Mouse (Mus musculus): ENCODE data around the gene Pde7b. TPM values are rescaled to one million over a fixed set of nuclear protein-coding genes. Genes with fewer than 3 reads are reported as not detected.

The Pde7b gene
- polyA plus RNA-seq, 1 experiment from 2014 or later: 3.6 TPM

- no peak for ATAC-seq (ENCODE audit: low read depth)
- no peak overlapping the region for H3K27ac ChIP-seq (ENCODE audit: low read length)
- no peaks in the 10 kb centered on the region for H3K9me3 ChIP-seq (ENCODE audit: control insufficient read depth, low read length)
- no peaks in the 10 kb centered on the region for H3K4me1 ChIP-seq (replicated peaks; ENCODE audit: control insufficient read depth, insufficient read depth, low read length)
- no peak overlapping the region for H3K9ac ChIP-seq (ENCODE audit: low read length)
- no peak overlapping the region for H3K4me2 ChIP-seq (ENCODE audit: low read depth, low read length)
- WGBS: 71% methylated on average over 9 of the region's 9 CpGs
- H3K36me3 ChIP-seq (ENCODE audit: control insufficient read depth, insufficient read depth, low read length): no peaks in the 10 kb centered on the region
- no peaks in the 10 kb centered on the region for H3K27me3 ChIP-seq (ENCODE audit: control insufficient read depth, insufficient read depth, low read depth, low read length)
- H3K4me3 ChIP-seq (ENCODE audit: low read length): no peak overlapping the region
Observed at GRCm38 (mm10) chr10:20690002-20690401, 34.9 kb downstream of the Pde7b start.

DNA sequence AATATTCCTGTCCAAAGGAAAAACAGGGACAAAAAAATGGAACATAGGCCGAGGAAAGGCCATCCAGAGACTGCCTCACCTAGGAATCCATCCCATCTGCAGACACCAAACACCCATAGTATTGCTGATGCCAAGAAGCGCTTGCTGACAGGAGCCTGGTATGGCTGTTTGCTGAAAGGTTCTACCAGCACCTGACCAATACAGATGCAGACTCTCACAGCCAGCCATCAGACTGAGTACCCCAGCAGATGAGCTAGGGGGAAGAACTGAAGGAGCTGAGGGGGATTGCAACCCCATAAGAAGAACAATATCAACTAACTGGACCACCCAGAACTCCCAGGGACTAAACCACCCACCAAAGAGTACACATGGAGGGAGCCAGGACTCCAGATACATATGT lies 40.7 kb downstream of the Pde7b start:
- Histone ChIP-seq H3K27me3 (ENCODE audit: control insufficient read depth, insufficient read depth, low read depth, low read length) (no peaks in the 10 kb centered on the region), H3K9me3 (ENCODE audit: control insufficient read depth, low read length) (0 out of 2 replicates have a peak, but pooled peaks cover 4% of the 10 kb centered on the region), H3K9ac (ENCODE audit: low read length) (no peak overlapping the region), H3K36me3 (ENCODE audit: control insufficient read depth, insufficient read depth, low read length) (no peaks in the 10 kb centered on the region), H3K27ac (ENCODE audit: low read length) (no peak overlapping the region), H3K4me2 (ENCODE audit: low read depth, low read length) (no peak overlapping the region), H3K4me3 (ENCODE audit: low read length) (no peak overlapping the region), H3K4me1 (replicated peaks; ENCODE audit: control insufficient read depth, insufficient read depth, low read length) (no peaks in the 10 kb centered on the region)
- 91% methylated on average over 2 of the region's 2 CpGs for WGBS
- no peak for ATAC-seq (ENCODE audit: low read depth)

DNA sequence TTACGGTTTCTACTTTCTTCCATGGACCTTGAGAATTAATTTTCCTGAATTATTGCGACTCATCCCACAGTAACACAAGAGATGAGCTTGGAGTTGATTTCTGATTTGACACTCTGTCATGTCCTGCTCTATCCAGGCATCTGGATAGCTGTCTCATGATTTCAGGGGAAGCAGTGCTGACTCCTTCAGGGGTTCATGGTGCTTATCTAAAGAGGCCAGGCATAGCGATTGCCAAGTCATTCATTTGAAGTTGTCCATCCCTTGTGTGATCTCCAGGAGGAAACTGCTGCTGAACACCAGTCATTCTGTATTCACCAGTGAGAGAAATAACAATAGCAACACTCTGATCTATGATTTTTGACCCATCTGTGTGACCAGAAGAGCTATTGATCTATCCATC lies 43.9 kb downstream of the Pde7b start:
- 91% methylated on average over 3 of the region's 3 CpGs for WGBS
- ATAC-seq (ENCODE audit: low read depth): no peak
- Histone ChIP-seq H3K9ac (ENCODE audit: low read length) (no peak overlapping the region), H3K9me3 (ENCODE audit: control insufficient read depth, low read length) (0 out of 2 replicates have a peak, but pooled peaks cover 4% of the 10 kb centered on the region), H3K4me1 (replicated peaks; ENCODE audit: control insufficient read depth, insufficient read depth, low read length) (no peaks in the 10 kb centered on the region), H3K36me3 (ENCODE audit: control insufficient read depth, insufficient read depth, low read length) (no peaks in the 10 kb centered on the region), H3K27me3 (ENCODE audit: control insufficient read depth, insufficient read depth, low read depth, low read length) (no peaks in the 10 kb centered on the region), H3K4me2 (ENCODE audit: low read depth, low read length) (no peak overlapping the region), H3K27ac (ENCODE audit: low read length) (no peak overlapping the region), H3K4me3 (ENCODE audit: low read length) (no peak overlapping the region)

DNA sequence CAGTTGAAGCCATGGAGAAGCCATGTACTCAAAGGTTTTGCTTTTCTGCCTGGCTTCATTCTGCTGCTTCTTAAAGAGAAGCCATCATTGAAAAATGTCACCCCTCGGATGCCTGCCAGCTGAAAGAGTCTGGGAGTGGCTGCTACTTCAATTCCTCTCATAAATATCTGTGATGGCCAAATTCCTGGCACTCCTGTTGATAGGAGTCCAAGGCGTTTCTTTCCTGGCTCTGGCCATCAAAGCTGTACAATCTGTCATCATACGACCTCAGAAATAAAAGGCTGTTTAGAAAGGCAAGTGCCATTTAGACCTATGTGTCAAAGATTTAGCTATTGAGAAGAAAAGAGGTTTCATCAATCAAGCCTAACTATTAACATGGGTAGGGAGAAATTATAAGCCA lies 49.6 kb downstream of the Pde7b start:
- H3K36me3 ChIP-seq (ENCODE audit: control insufficient read depth, insufficient read depth, low read length): no peaks in the 10 kb centered on the region
- H3K4me2 ChIP-seq (ENCODE audit: low read depth, low read length): no peak overlapping the region
- no peaks in the 10 kb centered on the region for H3K27me3 ChIP-seq (ENCODE audit: control insufficient read depth, insufficient read depth, low read depth, low read length)
- H3K9ac ChIP-seq (ENCODE audit: low read length): no peak overlapping the region
- H3K4me1 ChIP-seq (replicated peaks; ENCODE audit: control insufficient read depth, insufficient read depth, low read length): peaks cover 18% of the 10 kb centered on the region
- no peaks in the 10 kb centered on the region for H3K9me3 ChIP-seq (ENCODE audit: control insufficient read depth, low read length)
- no peak overlapping the region for H3K27ac ChIP-seq (ENCODE audit: low read length)
- 6% methylated on average over 3 of the region's 3 CpGs for WGBS
- ATAC-seq (ENCODE audit: low read depth): no peak
- H3K4me3 ChIP-seq (ENCODE audit: low read length): no peak overlapping the region

GRCm38 (mm10) chr10:20673798-20674197 lies 51.1 kb downstream of the Pde7b start:
- H3K36me3 ChIP-seq (ENCODE audit: control insufficient read depth, insufficient read depth, low read length): no peaks in the 10 kb centered on the region
- no peak overlapping the region; the same call in 1 of the 2 replicates for H3K27ac ChIP-seq (ENCODE audit: low read length)
- ATAC-seq (ENCODE audit: low read depth): no peak
- H3K4me2 ChIP-seq (ENCODE audit: low read depth, low read length): no peak overlapping the region
- 78% methylated on average over 4 of the region's 4 CpGs for WGBS
- H3K4me1 ChIP-seq (replicated peaks; ENCODE audit: control insufficient read depth, insufficient read depth, low read length): peaks cover 18% of the 10 kb centered on the region
- H3K4me3 ChIP-seq (ENCODE audit: low read length): no peak overlapping the region
- no peak overlapping the region for H3K9ac ChIP-seq (ENCODE audit: low read length)
- H3K27me3 ChIP-seq (ENCODE audit: control insufficient read depth, insufficient read depth, low read depth, low read length): no peaks in the 10 kb centered on the region
- no peaks in the 10 kb centered on the region for H3K9me3 ChIP-seq (ENCODE audit: control insufficient read depth, low read length)

- H3K27ac ChIP-seq (ENCODE audit: low read length): peak overlapping the region; percentile 46
- ATAC-seq (ENCODE audit: low read depth): 0 out of 2 replicates have a peak, but pooled peaks have one; percentile 4
- H3K4me1 ChIP-seq (replicated peaks; ENCODE audit: control insufficient read depth, insufficient read depth, low read length): peaks cover 18% of the 10 kb centered on the region
- H3K4me3 ChIP-seq (ENCODE audit: low read length): no peak overlapping the region
- H3K9me3 ChIP-seq (ENCODE audit: control insufficient read depth, low read length): no peaks in the 10 kb centered on the region
- H3K4me2 ChIP-seq (ENCODE audit: low read depth, low read length): no peak overlapping the region
- H3K36me3 ChIP-seq (ENCODE audit: control insufficient read depth, insufficient read depth, low read length): no peaks in the 10 kb centered on the region
- 51% methylated on average over 11 of the region's 11 CpGs for WGBS
- no peaks in the 10 kb centered on the region for H3K27me3 ChIP-seq (ENCODE audit: control insufficient read depth, insufficient read depth, low read depth, low read length)
- no peak overlapping the region for H3K9ac ChIP-seq (ENCODE audit: low read length)
Observed at GRCm38 (mm10) chr10:20672591-20672990, 52.3 kb downstream of the Pde7b start.

DNA sequence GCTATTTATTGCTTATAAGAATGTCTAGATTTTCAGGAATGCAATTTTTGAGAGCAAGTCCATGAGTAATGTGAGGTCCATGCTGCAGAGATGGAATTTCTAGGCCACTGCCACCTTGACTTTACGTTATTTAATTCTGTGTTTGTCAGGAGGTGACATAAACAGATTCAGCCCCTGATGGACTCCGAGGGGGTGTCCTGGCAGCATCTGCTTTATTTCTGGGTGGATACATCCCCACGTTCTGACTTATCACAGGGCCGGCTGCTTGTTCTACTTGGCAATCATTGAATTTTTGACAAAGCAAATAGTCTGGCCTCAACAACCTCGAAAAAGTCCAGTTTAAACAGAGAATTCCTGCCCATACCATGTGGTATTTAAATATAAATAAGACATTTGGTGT lies 53.3 kb downstream of the Pde7b start:
- no peak overlapping the region for H3K4me3 ChIP-seq (ENCODE audit: low read length)
- WGBS: 15% methylated on average over 5 of the region's 5 CpGs
- peak overlapping the region; percentile 69 for H3K27ac ChIP-seq (ENCODE audit: low read length)

DNA sequence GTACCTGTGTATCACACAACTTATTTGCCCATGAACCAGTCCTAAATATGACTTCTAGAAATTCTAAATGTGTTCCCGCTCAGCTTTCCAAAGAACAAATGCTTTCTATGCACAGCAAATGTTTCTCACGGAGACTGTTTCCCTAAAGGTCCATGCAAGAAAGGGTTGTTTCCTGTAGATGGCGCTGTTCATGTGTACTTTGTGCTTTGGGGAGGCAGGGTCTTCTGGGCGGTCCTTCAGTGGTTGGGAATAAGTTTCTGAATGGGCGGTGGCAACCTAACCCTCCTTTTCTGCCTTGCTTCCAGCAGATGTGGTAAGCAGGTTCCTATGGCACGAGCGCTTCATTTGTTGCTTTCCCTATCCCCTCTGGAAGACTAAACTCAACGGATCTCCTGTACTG lies 54.3 kb downstream of the Pde7b start:
- no peaks in the 10 kb centered on the region for H3K9me3 ChIP-seq (ENCODE audit: control insufficient read depth, low read length)
- H3K4me1 ChIP-seq (replicated peaks; ENCODE audit: control insufficient read depth, insufficient read depth, low read length): peaks cover 18% of the 10 kb centered on the region
- H3K27me3 ChIP-seq (ENCODE audit: control insufficient read depth, insufficient read depth, low read depth, low read length): no peaks in the 10 kb centered on the region
- H3K27ac ChIP-seq (ENCODE audit: low read length): no peak overlapping the region
- no peak overlapping the region for H3K4me3 ChIP-seq (ENCODE audit: low read length)
- H3K4me2 ChIP-seq (ENCODE audit: low read depth, low read length): no peak overlapping the region
- no peak overlapping the region for H3K9ac ChIP-seq (ENCODE audit: low read length)
- 83% methylated on average over 8 of the region's 8 CpGs for WGBS
- no peaks in the 10 kb centered on the region for H3K36me3 ChIP-seq (ENCODE audit: control insufficient read depth, insufficient read depth, low read length)
- ATAC-seq (ENCODE audit: low read depth): no peak

More for the DNA sequence above, 53.3 kb downstream of the Pde7b start:
- H3K36me3 ChIP-seq (ENCODE audit: control insufficient read depth, insufficient read depth, low read length): no peaks in the 10 kb centered on the region
- H3K27me3 ChIP-seq (ENCODE audit: control insufficient read depth, insufficient read depth, low read depth, low read length): no peaks in the 10 kb centered on the region
- no peak overlapping the region for H3K4me2 ChIP-seq (ENCODE audit: low read depth, low read length)
- H3K9me3 ChIP-seq (ENCODE audit: control insufficient read depth, low read length): no peaks in the 10 kb centered on the region
- ATAC-seq (ENCODE audit: low read depth): no peak
- no peak overlapping the region for H3K9ac ChIP-seq (ENCODE audit: low read length)
- H3K4me1 ChIP-seq (replicated peaks; ENCODE audit: control insufficient read depth, insufficient read depth, low read length): peaks cover 18% of the 10 kb centered on the region

- H3K36me3 ChIP-seq (ENCODE audit: control insufficient read depth, insufficient read depth, low read length): no peaks in the 10 kb centered on the region
- H3K9me3 ChIP-seq (ENCODE audit: control insufficient read depth, low read length): no peaks in the 10 kb centered on the region
- no peak overlapping the region for H3K4me2 ChIP-seq (ENCODE audit: low read depth, low read length)
- no peak overlapping the region for H3K4me3 ChIP-seq (ENCODE audit: low read length)
- 61% methylated on average over 10 of the region's 10 CpGs for WGBS
- H3K9ac ChIP-seq (ENCODE audit: low read length): 0 out of 2 replicates have a peak overlapping the region, but pooled peaks have one; percentile 3
- peak overlapping the region; percentile 84 for H3K27ac ChIP-seq (ENCODE audit: low read length)
- ATAC-seq (ENCODE audit: low read depth): peak; percentile 73; the same call in 1 of the 2 replicates
- H3K4me1 ChIP-seq (replicated peaks; ENCODE audit: control insufficient read depth, insufficient read depth, low read length): peaks cover 13% of the 10 kb centered on the region
- H3K27me3 ChIP-seq (ENCODE audit: control insufficient read depth, insufficient read depth, low read depth, low read length): no peaks in the 10 kb centered on the region
Observed at GRCm38 (mm10) chr10:20669467-20669866, 55.4 kb downstream of the Pde7b start.

DNA sequence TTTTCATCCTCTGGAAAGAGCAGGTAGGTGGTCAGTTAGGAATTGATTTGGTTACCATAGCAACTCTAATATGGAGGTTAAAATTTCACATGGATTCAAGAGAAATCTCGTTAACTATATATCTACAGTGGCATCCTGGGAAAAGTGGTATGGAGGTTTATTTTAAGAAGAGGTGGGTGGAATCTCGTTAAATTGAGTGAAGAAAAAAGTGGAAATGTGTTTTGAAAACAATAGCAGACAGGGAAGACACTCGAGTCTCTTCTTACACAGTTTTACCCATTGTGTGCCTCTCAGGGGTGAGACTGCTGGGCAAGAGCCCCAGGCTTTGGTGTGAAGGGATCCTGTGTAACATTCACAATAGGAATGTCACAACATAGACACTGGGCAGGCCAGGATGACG lies 56.3 kb downstream of the Pde7b start:
- ATAC-seq (ENCODE audit: low read depth): no peak
- Histone ChIP-seq H3K9me3 (ENCODE audit: control insufficient read depth, low read length) (no peaks in the 10 kb centered on the region), H3K9ac (ENCODE audit: low read length) (no peak overlapping the region), H3K4me3 (ENCODE audit: low read length) (no peak overlapping the region), H3K27me3 (ENCODE audit: control insufficient read depth, insufficient read depth, low read depth, low read length) (no peaks in the 10 kb centered on the region), H3K27ac (ENCODE audit: low read length) (no peak overlapping the region; the same call in 1 of the 2 replicates), H3K4me1 (replicated peaks; ENCODE audit: control insufficient read depth, insufficient read depth, low read length) (peaks cover 13% of the 10 kb centered on the region), H3K4me2 (ENCODE audit: low read depth, low read length) (no peak overlapping the region), H3K36me3 (ENCODE audit: control insufficient read depth, insufficient read depth, low read length) (no peaks in the 10 kb centered on the region)
- 46% methylated on average over 4 of the region's 4 CpGs for WGBS

Measured in lung, embryonic 16.5 days (tissue).